Mouse (Mus musculus) heart, embryonic 13.5 days (tissue): ENCODE data around the gene Tnfsf11. TPM values are rescaled to one million over a fixed set of nuclear protein-coding genes. Genes with fewer than 3 reads are reported as not detected.

Experiments
- ATAC-seq: fragments of 200-750 bp; cut with Nextera tagmentation; 2 replicates; pipeline ENCODE4 v1.8.0; 2017; ENCODE audit warnings: moderate TSS enrichment; ENCODE audit not compliant: insufficient number of reproducible peaks, low FRiP score, low TSS enrichment; ENCODE audit errors: extremely low read depth
- H3K27ac ChIP-seq: fragments of 300-500 bp; sonication (generic); replicated peaks from 2 replicates; pipeline ENCODE4 v1.5.1; 2015; ENCODE audit warnings: moderate library complexity, mild to moderate bottlenecking, inconsistent platforms
- H3K27me3 ChIP-seq: fragments of 300-500 bp; sonication (generic); replicated peaks from 2 replicates; pipeline ENCODE4 v1.6.1; 2015; ENCODE audit warnings: mild to moderate bottlenecking, inconsistent platforms
- H3K36me3 ChIP-seq: fragments of 300-500 bp; sonication (generic); 2 replicates; pipeline ENCODE4 v1.6.1; 2015; ENCODE audit warnings: mild to moderate bottlenecking, inconsistent platforms
- H3K4me1 ChIP-seq: fragments of 300-500 bp; sonication (generic); 2 replicates; pipeline ENCODE4 v1.6.1; 2015; ENCODE audit warnings: inconsistent platforms
- H3K4me2 ChIP-seq: fragments of 300-500 bp; sonication (generic); 2 replicates; pipeline ENCODE4 v1.6.1; 2015; ENCODE audit warnings: inconsistent platforms, mild to moderate bottlenecking, moderate library complexity
- H3K4me3 ChIP-seq: fragments of 300-500 bp; sonication (generic); 2 replicates; pipeline ENCODE4 v1.5.1; 2015; ENCODE audit warnings: moderate library complexity, mild to moderate bottlenecking, inconsistent platforms
- H3K9ac ChIP-seq: fragments of 300-500 bp; sonication (generic); 2 replicates; pipeline ENCODE4 v1.6.1; 2015; ENCODE audit warnings: inconsistent platforms, mild to moderate bottlenecking, moderate library complexity
- H3K9me3 ChIP-seq: fragments of 300-500 bp; sonication (generic); 2 replicates; pipeline ENCODE4 v1.6.1; 2016; ENCODE audit warnings: inconsistent platforms
- WGBS: fragments of 180-500 bp; shearing (Covaris S2); methylation state at CpG from one replicate; pipeline ENCODE4 v1.1.7; 2015; ENCODE audit warnings: mixed read lengths; 5-methylcytosine and 5-hydroxymethylcytosine counted together
- polyA plus RNA-seq: library from polyadenylated mRNA; unstranded; fragments of >200 nt; fragmentation: Nextera tagmentation; extraction: Ambion mirVana; gene quantifications from 2 replicates; pipeline ENCODE4 v1.2.1, GENCODE M21; 2015

The Tnfsf11 gene
- 0.07 and 0.14 TPM in 2 replicates for polyA plus RNA-seq

GRCm38 (mm10) chr14:78307286-78308237 lies at the start of gene Tnfsf11:
Gene Tnfsf11, minus strand, starts transcription at chr14:78308043.
- Histone ChIP-seq H3K4me3 (peak within 1 kb of the TSS; percentile 53), H3K9ac (peak within 1 kb of the TSS; percentile 64), H3K4me1 (peaks cover 4% of the 10 kb centered on the region; the same call in 1 of the 2 replicates), H3K9me3 (no peaks in the 10 kb centered on the region), H3K4me2 (peak within 1 kb of the TSS; percentile 77), H3K27me3 (peaks cover 39% of the 10 kb centered on the region), H3K27ac (no peak within 1 kb of the TSS), H3K36me3 (no peaks in the 10 kb centered on the region)
- 1% methylated on average over 51 of the region's 51 CpGs for WGBS
- peak; percentile 19; the same call in 1 of the 2 replicates for ATAC-seq

- Histone ChIP-seq H3K4me1 (no peaks in the 10 kb centered on the region), H3K27ac (no peak overlapping the region), H3K9me3 (no peaks in the 10 kb centered on the region), H3K4me2 (no peak overlapping the region), H3K4me3 (no peak overlapping the region), H3K36me3 (no peaks in the 10 kb centered on the region), H3K9ac (no peak overlapping the region), H3K27me3 (no peaks in the 10 kb centered on the region)
- no peak for ATAC-seq
- WGBS: 59% methylated on average over 8 of the region's 8 CpGs
These were observed 48.9 kb upstream of the Tnfsf11 start for GRCm38 (mm10) chr14:78356764-78357163.

GRCm38 (mm10) chr14:78355381-78355780 lies 47.5 kb upstream of the Tnfsf11 start:
- Histone ChIP-seq H3K4me3 (no peak overlapping the region), H3K4me1 (no peaks in the 10 kb centered on the region), H3K27ac (no peak overlapping the region), H3K9ac (no peak overlapping the region), H3K36me3 (no peaks in the 10 kb centered on the region), H3K9me3 (no peaks in the 10 kb centered on the region), H3K27me3 (no peaks in the 10 kb centered on the region), H3K4me2 (no peak overlapping the region)
- 65% methylated on average over 4 of the region's 4 CpGs for WGBS
- ATAC-seq: no peak

GRCm38 (mm10) chr14:78352865-78353264 lies 45.0 kb upstream of the Tnfsf11 start:
- WGBS: 69% methylated on average over 4 of the region's 4 CpGs
- H3K36me3 ChIP-seq: no peaks in the 10 kb centered on the region

GRCm38 (mm10) chr14:78351544-78351943 lies 43.7 kb upstream of the Tnfsf11 start:
- no peaks in the 10 kb centered on the region for H3K27me3 ChIP-seq

More at GRCm38 (mm10) chr14:78352865-78353264, 45.0 kb upstream of the Tnfsf11 start:
- Histone ChIP-seq H3K9me3 (no peaks in the 10 kb centered on the region), H3K27ac (no peak overlapping the region), H3K4me2 (no peak overlapping the region), H3K9ac (no peak overlapping the region), H3K4me1 (no peaks in the 10 kb centered on the region), H3K27me3 (no peaks in the 10 kb centered on the region), H3K4me3 (no peak overlapping the region)
- ATAC-seq: no peak

GRCm38 (mm10) chr14:78347715-78348114 lies 39.9 kb upstream of the Tnfsf11 start:
- no peak overlapping the region for H3K9ac ChIP-seq
- H3K36me3 ChIP-seq: no peaks in the 10 kb centered on the region
- H3K4me3 ChIP-seq: no peak overlapping the region
- H3K9me3 ChIP-seq: no peaks in the 10 kb centered on the region
- H3K4me2 ChIP-seq: no peak overlapping the region
- ATAC-seq: no peak
- 69% methylated on average over 2 of the region's 2 CpGs for WGBS
- H3K27ac ChIP-seq: no peak overlapping the region
- no peaks in the 10 kb centered on the region for H3K27me3 ChIP-seq
- no peaks in the 10 kb centered on the region for H3K4me1 ChIP-seq

More at GRCm38 (mm10) chr14:78351544-78351943, 43.7 kb upstream of the Tnfsf11 start:
- H3K27ac ChIP-seq: no peak overlapping the region
- H3K9ac ChIP-seq: no peak overlapping the region
- H3K9me3 ChIP-seq: no peaks in the 10 kb centered on the region
- no peak overlapping the region for H3K4me2 ChIP-seq
- no peak overlapping the region for H3K4me3 ChIP-seq
- ATAC-seq: no peak
- 87% methylated on average over 7 of the region's 7 CpGs for WGBS
- no peaks in the 10 kb centered on the region for H3K4me1 ChIP-seq
- no peaks in the 10 kb centered on the region for H3K36me3 ChIP-seq

GRCm38 (mm10) chr14:78343007-78343406 lies 35.2 kb upstream of the Tnfsf11 start:
- Histone ChIP-seq H3K9ac (no peak overlapping the region), H3K9me3 (0 out of 2 replicates have a peak, but pooled peaks cover 3% of the 10 kb centered on the region), H3K4me3 (no peak overlapping the region), H3K27ac (no peak overlapping the region), H3K27me3 (no peaks in the 10 kb centered on the region), H3K36me3 (no peaks in the 10 kb centered on the region), H3K4me1 (no peaks in the 10 kb centered on the region), H3K4me2 (no peak overlapping the region)
- 59% methylated on average over 8 of the region's 8 CpGs for WGBS
- no peak for ATAC-seq

GRCm38 (mm10) chr14:78342146-78342545 lies 34.3 kb upstream of the Tnfsf11 start:
- 59% methylated on average over 4 of the region's 4 CpGs for WGBS
- ATAC-seq: no peak
- Histone ChIP-seq H3K36me3 (no peaks in the 10 kb centered on the region), H3K4me1 (no peaks in the 10 kb centered on the region), H3K27me3 (no peaks in the 10 kb centered on the region), H3K4me3 (no peak overlapping the region), H3K27ac (no peak overlapping the region), H3K9ac (no peak overlapping the region), H3K4me2 (no peak overlapping the region), H3K9me3 (0 out of 2 replicates have a peak, but pooled peaks cover 3% of the 10 kb centered on the region)

- Histone ChIP-seq H3K4me2 (no peak overlapping the region), H3K36me3 (no peaks in the 10 kb centered on the region), H3K27me3 (no peaks in the 10 kb centered on the region), H3K4me1 (peaks cover 24% of the 10 kb centered on the region), H3K9me3 (no peaks in the 10 kb centered on the region), H3K9ac (no peak overlapping the region), H3K4me3 (no peak overlapping the region), H3K27ac (no peak overlapping the region)
- ATAC-seq: no peak
- 72% methylated on average over 3 of the region's 3 CpGs for WGBS
These were observed 25.5 kb upstream of the Tnfsf11 start for GRCm38 (mm10) chr14:78333341-78333740.

- no peaks in the 10 kb centered on the region for H3K36me3 ChIP-seq
- ATAC-seq: no peak
- H3K27ac ChIP-seq: peak overlapping the region; percentile 70; the same call in 1 of the 2 replicates
- H3K9me3 ChIP-seq: no peaks in the 10 kb centered on the region
- no peaks in the 10 kb centered on the region for H3K27me3 ChIP-seq
- peaks cover 24% of the 10 kb centered on the region for H3K4me1 ChIP-seq
- peak overlapping the region; percentile 52; the same call in 1 of the 2 replicates for H3K4me2 ChIP-seq
- no peak overlapping the region for H3K9ac ChIP-seq
- H3K4me3 ChIP-seq: no peak overlapping the region
- WGBS: 75% methylated on average over 7 of the region's 7 CpGs
These were observed 23.5 kb upstream of the Tnfsf11 start for GRCm38 (mm10) chr14:78331368-78331767.

GRCm38 (mm10) chr14:78330576-78331300 lies 22.9 kb upstream of the Tnfsf11 start:
- WGBS: 16% methylated on average over 11 of the region's 11 CpGs
- Histone ChIP-seq H3K36me3 (no peaks in the 10 kb centered on the region), H3K27ac (peak overlapping the region; percentile 70), H3K9ac (no peak overlapping the region), H3K4me2 (peak overlapping the region; percentile 52), H3K4me3 (0 out of 2 replicates have a peak overlapping the region, but pooled peaks have one; percentile 11), H3K4me1 (peaks cover 24% of the 10 kb centered on the region), H3K9me3 (no peaks in the 10 kb centered on the region), H3K27me3 (no peaks in the 10 kb centered on the region)
- ATAC-seq: no peak
